Mouse (Mus musculus) spleen, adult 2 months (tissue): ENCODE measurements around the gene C130074G19Rik. TPM values are rescaled to one million over a fixed set of nuclear protein-coding genes. Genes with fewer than 3 reads are reported as not detected.
A peak's percentile ranks its signal among the peaks of the same experiment; 100 is the strongest.

Source experiments
- DNase-seq, 2 experiments: peaks; one replicate each; pipeline versions ENCODE4 v3.0.0 to v3.0.0-alpha.2; 2012 to 2021; ENCODE audit warnings: low spot score in 2 of 2, low read depth in 1 of 2
- H3K27ac ChIP-seq: fragments of 200-500 bp; 2 replicates; pipeline ENCODE4 v1.5.1; 2012; ENCODE audit warnings: low read length, inconsistent platforms; ENCODE audit not compliant: insufficient read depth
- H3K27me3 ChIP-seq: fragments of 200-500 bp; 2 replicates; pipeline ENCODE4 v1.6.1; 2012; ENCODE audit warnings: mild to moderate bottlenecking, moderate library complexity, low read length, inconsistent platforms; ENCODE audit not compliant: control insufficient read depth, insufficient read depth
- H3K36me3 ChIP-seq: fragments of 200-500 bp; 2 replicates; pipeline ENCODE4 v1.6.1; 2012; ENCODE audit warnings: mild to moderate bottlenecking, low read length, inconsistent platforms; ENCODE audit not compliant: control insufficient read depth, insufficient read depth
- H3K4me1 ChIP-seq: fragments of 200-500 bp; 2 replicates; pipeline ENCODE4 v1.6.1; 2011; ENCODE audit warnings: inconsistent platforms; ENCODE audit not compliant: control insufficient read depth, insufficient read depth, insufficient read length
- H3K4me3 ChIP-seq: fragments of 200-500 bp; 2 replicates; pipeline ENCODE4 v1.5.1; 2011; ENCODE audit warnings: mild to moderate bottlenecking, inconsistent platforms; ENCODE audit not compliant: insufficient read depth, insufficient read length; ENCODE audit errors: extremely low read depth
- CTCF ChIP-seq: fragments of 200-500 bp; IDR thresholded peaks from 2 replicates; pipeline ENCODE4 v1.5.1; 2011; ENCODE audit warnings: mild to moderate bottlenecking, inconsistent platforms; ENCODE audit not compliant: insufficient read depth, insufficient read length, insufficient replicate concordance; ENCODE audit errors: extremely low read depth
- POLR2A ChIP-seq: fragments of 200-500 bp; IDR thresholded peaks from 2 replicates; pipeline ENCODE4 v1.6.1; 2011; ENCODE audit warnings: low read depth, low read length, inconsistent platforms
- WGBS: fragments of 180-500 bp; shearing (Covaris S2); methylation state at CpG from one replicate; pipeline ENCODE4 v1.1.7; 2018; 5-methylcytosine and 5-hydroxymethylcytosine counted together
- polyA plus RNA-seq: library from polyadenylated mRNA; depleted of rRNA; stranded (reverse); fragments of >200 nt; gene quantifications from 2 replicates; pipeline ENCODE4 v1.2.3, GENCODE M21; 2012

Gene C130074G19Rik
- polyA plus RNA-seq, 1 experiment: 2.1 TPM

DNA sequence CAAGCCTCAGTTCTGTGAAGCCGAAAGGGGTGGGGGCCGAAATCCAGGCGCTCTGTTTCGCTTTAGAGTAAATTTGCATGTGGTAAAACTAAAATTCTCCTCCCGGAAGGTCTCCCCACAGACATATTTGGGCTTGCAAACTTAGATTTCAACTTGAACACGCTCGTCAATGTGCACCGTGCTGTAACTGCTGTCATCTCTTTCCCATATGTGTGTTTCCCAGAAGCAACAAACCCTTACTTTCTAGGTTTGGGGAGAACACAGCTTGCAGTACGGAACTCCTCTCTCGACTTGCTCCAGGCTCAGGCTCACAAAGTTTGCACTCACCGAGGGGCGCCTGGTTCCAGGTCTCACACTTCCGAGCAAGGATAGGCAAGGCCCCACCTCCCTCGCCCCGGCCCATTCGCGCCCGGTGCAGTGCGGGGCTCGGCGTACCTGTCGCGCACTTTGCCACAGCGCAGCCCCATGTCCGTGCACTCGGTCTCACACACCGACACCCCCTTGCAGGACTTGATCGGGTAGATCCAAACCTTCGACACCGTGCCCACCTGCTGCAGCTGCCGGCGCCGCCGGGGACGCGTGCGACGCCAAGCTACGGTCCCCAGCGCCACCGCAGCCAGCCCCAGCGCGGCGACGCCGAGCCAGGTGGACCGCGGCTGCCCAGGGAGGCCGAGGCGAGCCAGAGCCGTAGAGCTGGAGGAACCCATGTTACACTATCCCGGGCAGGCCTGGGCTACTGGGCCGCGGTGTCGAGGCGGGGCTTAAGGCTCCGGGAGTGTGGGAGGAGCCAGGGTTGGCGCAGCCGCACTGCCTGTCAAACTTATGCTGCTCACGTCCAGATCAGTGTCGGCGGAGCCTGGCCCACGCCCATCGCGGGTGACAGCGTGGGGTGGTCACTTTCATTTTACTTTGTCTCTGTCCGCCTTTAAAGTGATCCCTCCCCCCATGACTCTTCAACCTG is 37.6 kb downstream of the C130074G19Rik start:
- peak overlapping the region; percentile 78 for H3K4me3 ChIP-seq
- peak overlapping the region; percentile 82 for H3K27ac ChIP-seq
- peaks cover 4% of the 10 kb centered on the region for H3K36me3 ChIP-seq
- peaks cover 20% of the 10 kb centered on the region for H3K4me1 ChIP-seq
- WGBS: under 1% methylated on average over 67 of the region's 67 CpGs
- peak; percentile 64 to 87 for DNase-seq
- TF ChIP-seq CTCF: no peak
- peak; percentile 82 for TF ChIP-seq POLR2A
- H3K27me3 ChIP-seq: no peaks in the 10 kb centered on the region

DNA sequence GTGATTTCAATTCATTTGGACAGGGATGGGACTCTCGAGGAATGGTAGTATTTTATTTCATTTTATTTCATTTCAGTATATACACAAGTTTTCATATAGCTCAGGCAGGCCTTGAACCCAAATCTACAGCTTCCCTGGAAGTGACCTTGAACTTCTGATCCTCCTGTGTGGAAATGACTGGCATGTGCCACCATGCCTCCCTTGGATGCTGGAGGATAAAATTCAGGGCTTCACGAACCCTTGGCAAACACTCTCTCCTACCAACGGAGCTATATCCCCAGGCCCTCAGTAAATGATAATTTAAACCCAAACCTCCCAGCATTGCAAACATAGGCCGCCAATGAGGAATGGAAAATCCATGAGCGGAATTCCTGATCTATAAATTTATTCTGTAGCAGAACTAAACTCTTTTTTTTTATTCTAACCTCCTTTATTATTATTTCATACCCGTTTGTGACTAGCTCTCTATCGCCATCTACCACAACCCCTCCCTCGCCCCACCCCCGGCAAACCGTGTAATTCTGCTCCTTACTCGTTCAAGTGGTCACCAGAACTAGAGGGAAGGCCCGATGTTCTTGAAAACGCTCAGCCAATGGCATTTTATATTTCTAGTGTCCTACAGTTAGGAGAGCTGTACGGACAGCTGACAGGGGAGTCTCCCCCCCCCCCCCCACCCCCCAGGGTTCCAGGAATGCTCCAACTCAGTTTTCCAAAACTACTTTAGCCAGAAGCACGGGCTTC is 38.5 kb downstream of the C130074G19Rik start:
- Histone ChIP-seq H3K27me3 (no peaks in the 10 kb centered on the region), H3K36me3 (peaks cover 10% of the 10 kb centered on the region), H3K4me3 (peak overlapping the region; percentile 78; the same call in 1 of the 2 replicates), H3K27ac (0 out of 2 replicates have a peak overlapping the region, but pooled peaks have one; percentile 82), H3K4me1 (peaks cover 20% of the 10 kb centered on the region)
- WGBS: 19% methylated on average over 15 of the region's 15 CpGs
- no peak for DNase-seq
- no peak for TF ChIP-seq CTCF
- TF ChIP-seq POLR2A: no peak

DNA sequence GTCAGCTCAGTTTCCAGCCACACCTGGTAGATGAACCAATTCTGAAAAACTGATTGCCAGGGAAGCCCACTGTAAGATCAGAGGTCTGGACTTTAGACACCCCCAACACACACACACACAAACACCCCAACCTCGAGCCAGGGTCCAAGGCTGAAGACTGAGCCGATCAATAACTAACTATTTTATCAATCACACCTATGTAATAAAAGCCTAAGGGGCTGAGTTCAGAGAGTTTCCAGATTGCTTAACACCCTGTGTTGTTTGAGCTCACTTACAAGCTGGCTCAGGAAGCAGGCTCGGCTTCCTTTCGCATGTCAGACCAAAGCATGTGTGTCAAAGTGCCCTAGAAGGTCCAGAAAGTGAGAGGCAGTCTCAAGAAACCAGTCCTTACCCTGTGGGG is 45.4 kb downstream of the C130074G19Rik start:
- no peaks in the 10 kb centered on the region for H3K27me3 ChIP-seq
- no peak for TF ChIP-seq POLR2A
- TF ChIP-seq CTCF: no peak
- H3K4me3 ChIP-seq: no peak overlapping the region
- peaks cover 5% of the 10 kb centered on the region; the same call in 1 of the 2 replicates for H3K4me1 ChIP-seq
- H3K36me3 ChIP-seq: peaks cover 29% of the 10 kb centered on the region
- no peak for DNase-seq
- no peak overlapping the region for H3K27ac ChIP-seq
- WGBS: 75% methylated on average over 4 of the region's 4 CpGs

DNA sequence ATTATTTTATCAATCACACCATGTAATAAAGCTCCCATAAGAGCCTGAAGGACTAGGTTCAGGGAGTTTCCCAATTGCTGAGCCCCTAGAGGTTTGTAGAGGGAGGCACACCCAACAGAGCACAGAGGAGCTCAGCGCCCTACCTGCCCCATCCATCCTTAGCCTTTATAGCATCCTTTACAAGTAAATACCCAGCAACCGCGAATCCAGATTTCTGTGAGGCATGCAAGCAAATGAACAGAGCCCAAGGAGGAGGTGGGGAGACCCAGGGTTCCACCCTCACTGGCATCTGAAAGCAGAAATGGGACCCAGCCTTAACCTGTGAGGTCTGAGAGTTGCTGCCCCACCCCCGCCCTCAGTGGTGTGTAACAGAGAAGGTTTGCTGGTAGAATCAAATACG is 46.7 kb downstream of the C130074G19Rik start:
- peaks cover 38% of the 10 kb centered on the region for H3K36me3 ChIP-seq
- no peak for DNase-seq
- TF ChIP-seq POLR2A (no peak), CTCF (no peak)
- no peaks in the 10 kb centered on the region for H3K4me1 ChIP-seq
- no peaks in the 10 kb centered on the region for H3K27me3 ChIP-seq
- 92% methylated on average over 5 of the region's 5 CpGs for WGBS
- no peak overlapping the region for H3K4me3 ChIP-seq
- H3K27ac ChIP-seq: no peak overlapping the region

DNA sequence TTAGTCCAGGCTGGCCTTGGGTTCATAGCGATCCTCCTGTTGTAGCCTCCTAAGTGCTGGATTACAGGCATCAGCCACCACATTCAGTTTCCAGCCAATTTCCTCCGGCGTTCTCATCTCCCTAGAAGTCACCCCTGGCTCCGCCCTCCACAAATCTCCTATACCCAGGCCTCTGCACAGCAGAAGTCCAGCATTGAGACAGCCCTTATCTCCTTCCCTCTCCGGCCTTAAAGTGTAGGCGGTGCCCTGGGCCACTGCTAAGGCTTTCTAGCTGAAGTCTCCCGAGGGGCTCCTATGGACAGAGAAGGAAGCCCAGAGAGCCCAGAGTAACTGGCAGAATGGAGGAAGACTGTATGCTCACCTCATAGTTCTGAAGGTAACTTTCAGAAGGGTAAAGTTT is 49.5 kb downstream of the C130074G19Rik start:
- peaks cover 30% of the 10 kb centered on the region for H3K36me3 ChIP-seq
- H3K27ac ChIP-seq: no peak overlapping the region
- no peaks in the 10 kb centered on the region for H3K27me3 ChIP-seq
- TF ChIP-seq POLR2A: no peak
- no peak for TF ChIP-seq CTCF
- H3K4me3 ChIP-seq: no peak overlapping the region
- no peak for DNase-seq
- H3K4me1 ChIP-seq: no peaks in the 10 kb centered on the region
- 98% methylated on average over 7 of the region's 7 CpGs for WGBS

DNA sequence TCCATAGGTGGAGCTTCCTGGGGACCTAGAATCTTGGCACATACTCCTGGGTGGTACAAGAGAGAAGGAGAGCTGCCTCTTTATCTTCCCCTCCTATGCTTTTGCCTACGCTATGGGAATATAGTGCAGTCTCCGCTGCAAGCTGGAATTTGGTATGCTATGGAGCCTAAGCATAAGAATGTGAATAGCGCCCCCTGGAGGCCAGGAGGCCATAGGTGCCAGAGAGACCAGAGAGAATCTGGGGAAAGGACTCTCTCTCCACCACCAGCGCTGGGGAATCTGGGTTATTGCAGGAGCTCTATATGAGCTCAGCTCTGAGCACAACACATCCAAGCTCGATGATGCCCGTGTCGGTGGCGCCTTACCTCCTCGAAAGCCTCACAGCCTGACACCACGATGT is 50.8 kb downstream of the C130074G19Rik start:
- no peak for DNase-seq
- TF ChIP-seq CTCF: peak; percentile 22; the same call in 1 of the 2 replicates
- no peak for TF ChIP-seq POLR2A
- peaks cover 28% of the 10 kb centered on the region for H3K36me3 ChIP-seq

More for the DNA sequence above, 50.8 kb downstream of the C130074G19Rik start:
- H3K27ac ChIP-seq: no peak overlapping the region
- no peak overlapping the region for H3K4me3 ChIP-seq
- 95% methylated on average over 10 of the region's 10 CpGs for WGBS
- no peaks in the 10 kb centered on the region for H3K4me1 ChIP-seq
- no peaks in the 10 kb centered on the region for H3K27me3 ChIP-seq
